Mouse (Mus musculus) stomach, postnatal 0 days (tissue): ENCODE results near the gene Chst14.

Source experiments
- CTCF ChIP-seq: IDR thresholded peaks from 2 replicates; pipeline ENCODE4 v1.5.1; 2016; ENCODE audit warnings: antibody characterized with exemption, low read depth, mild to moderate bottlenecking, moderate library complexity
- EP300 ChIP-seq: optimal IDR thresholded peaks from 2 replicates; pipeline ENCODE3; 2016; ENCODE audit warnings: antibody characterized with exemption

DNA sequence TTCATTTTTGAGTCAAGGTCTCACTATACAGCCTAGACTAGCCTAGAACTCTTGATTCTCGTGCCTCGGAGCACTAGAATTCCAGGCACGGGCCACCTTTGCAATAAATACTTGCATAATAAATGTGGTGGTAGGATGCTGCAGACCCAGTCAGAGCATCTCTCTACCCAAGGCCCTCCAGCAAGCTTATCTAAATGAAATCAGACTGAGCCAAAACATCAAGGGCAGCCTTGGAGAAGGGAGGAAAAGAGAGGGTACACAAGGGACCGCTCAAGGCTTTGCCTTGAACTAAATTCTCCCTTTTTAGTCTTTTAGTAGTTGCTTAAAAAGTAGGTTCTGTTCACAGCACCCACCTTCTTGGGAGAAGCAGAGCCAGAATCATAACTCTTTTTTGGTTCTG is 35.1 kb upstream of the Chst14 start:
- TF ChIP-seq CTCF (no peak), EP300 (no peak)
